In genomic region chr2:39142357-39142948, GRCm38 (mm10) we compare ENCODE assay signal across 14 mouse cellular contexts. TPM values are rescaled to one million over a fixed set of nuclear protein-coding genes. Genes with fewer than 3 reads are reported as not detected.
DNase-seq lines count a peak whose midpoint lies in the region; ATAC-seq and TF ChIP-seq lines count a peak whose summit lies in the region.
"Had no signal": no experiment of that assay in that cellular context is flagged by ENCODE, and none has a peak within 500 bp of the region (broad histone marks: within the 10 kb centered on the region; RNA-seq: fewer than 3 reads in every experiment).

No protein-coding gene starts in this region.

- ATAC-seq in hindbrain, postnatal 0 days, result no peak
- ATAC-seq in liver, postnatal 0 days, result no peak

- WGBS in hindbrain, postnatal 0 days, result 50% methylated on average over 3 of the region's 3 CpGs
- 91% methylated on average over 3 of the region's 3 CpGs for WGBS in hindbrain, embryonic 10.5 days
- 78% methylated on average over 3 of the region's 3 CpGs for WGBS in liver, postnatal 0 days (ENCODE audit: insufficient replicate concordance)

- peak; percentile 9 for DNase-seq in hindbrain, postnatal 0 days (ENCODE audit: low spot score)
- no peak for DNase-seq in hindbrain, embryonic 10.5 days (ENCODE audit: low spot score)
- DNase-seq in brain, embryonic 18.5 days (ENCODE audit: low read depth, low spot score), result peak; percentile 37
- peak; percentile 30 for DNase-seq in layer of hippocampus, adult 9-10 months (ENCODE audit: low spot score)
- DNase-seq in right cerebral cortex, postnatal 10 days (ENCODE audit: low spot score in 2 of 2), result peak; percentile 59 to 80
- DNase-seq in adrenal gland, postnatal 10 days, result no peak
- no peak for DNase-seq in heart, postnatal 4 days
- DNase-seq in liver, postnatal 0 days, result no peak
- DNase-seq: kidney, adult 18-20 months; liver; midbrain, embryonic 14.5 days had no signal

- no peak overlapping the region for H3K27ac ChIP-seq in hindbrain, postnatal 0 days
- H3K27ac ChIP-seq in hindbrain, embryonic 10.5 days, result no peak overlapping the region
- no peak overlapping the region for H3K27ac ChIP-seq in liver, postnatal 0 days (ENCODE audit: low read depth)
- H3K27ac ChIP-seq: hindbrain, embryonic 13.5 days; lung, embryonic 15.5 days; neural tube, embryonic 12.5 days had no signal

- TF ChIP-seq CTCF in hindbrain, postnatal 0 days (IDR thresholded peaks at IDR 0.05; ENCODE audit: low read depth), result no peak
- no peak for TF ChIP-seq CTCF in liver, postnatal 0 days (IDR thresholded peaks at IDR 0.05; ENCODE audit: low read depth)

- no peak for TF ChIP-seq EP300 in liver, postnatal 0 days (IDR thresholded peaks at IDR 0.05; ENCODE audit: low read depth)

- no peaks in the 10 kb centered on the region for H3K4me1 ChIP-seq in hindbrain, postnatal 0 days (ENCODE audit: insufficient read depth, low read length)
- no peaks in the 10 kb centered on the region for H3K4me1 ChIP-seq in hindbrain, embryonic 10.5 days (replicated peaks)
- H3K4me1 ChIP-seq in liver, postnatal 0 days (ENCODE audit: insufficient read depth), result no peaks in the 10 kb centered on the region
- H3K4me1 ChIP-seq: hindbrain, embryonic 13.5 days; lung, embryonic 15.5 days; neural tube, embryonic 12.5 days had no signal

- 0 out of 2 replicates have a peak, but pooled peaks cover 5% of the 10 kb centered on the region for H3K36me3 ChIP-seq in hindbrain, postnatal 0 days (ENCODE audit: insufficient read depth, low read length)
- no peaks in the 10 kb centered on the region; the same call in 1 of the 2 replicates for H3K36me3 ChIP-seq in hindbrain, embryonic 10.5 days
- H3K36me3 ChIP-seq in liver, postnatal 0 days (replicated peaks; ENCODE audit: insufficient read depth, low read length), result no peaks in the 10 kb centered on the region
- H3K36me3 ChIP-seq: lung, embryonic 15.5 days; neural tube, embryonic 12.5 days had no signal

- H3K27me3 ChIP-seq in hindbrain, postnatal 0 days (ENCODE audit: insufficient read depth, low read length), result no peaks in the 10 kb centered on the region
- H3K27me3 ChIP-seq in hindbrain, embryonic 10.5 days (ENCODE audit: insufficient read depth, poor library complexity, severe bottlenecking), result no peaks in the 10 kb centered on the region
- H3K27me3 ChIP-seq in liver, postnatal 0 days (ENCODE audit: insufficient read depth, low read length), result no peaks in the 10 kb centered on the region
- H3K27me3 ChIP-seq: hindbrain, embryonic 13.5 days; lung, embryonic 15.5 days; neural tube, embryonic 12.5 days had no signal

- H3K9ac ChIP-seq in hindbrain, postnatal 0 days (replicated peaks; ENCODE audit: low read length), result no peak overlapping the region
- no peak overlapping the region for H3K9ac ChIP-seq in liver, postnatal 0 days (replicated peaks)
- H3K9ac ChIP-seq: hindbrain, embryonic 13.5 days; lung, embryonic 15.5 days; neural tube, embryonic 12.5 days had no signal

- no peaks in the 10 kb centered on the region for H3K9me3 ChIP-seq in hindbrain, postnatal 0 days (ENCODE audit: low read length)
- no peaks in the 10 kb centered on the region for H3K9me3 ChIP-seq in hindbrain, embryonic 10.5 days
- H3K9me3 ChIP-seq in liver, postnatal 0 days (ENCODE audit: low read length), result 0 out of 2 replicates have a peak, but pooled peaks cover 2% of the 10 kb centered on the region
- H3K9me3 ChIP-seq: hindbrain, embryonic 13.5 days; lung, embryonic 15.5 days; neural tube, embryonic 12.5 days had no signal

- H3K4me3 ChIP-seq in hindbrain, postnatal 0 days (ENCODE audit: low read length), result no peak overlapping the region
- H3K4me3 ChIP-seq in hindbrain, embryonic 10.5 days, result no peak overlapping the region
- no peak overlapping the region for H3K4me3 ChIP-seq in liver, postnatal 0 days (ENCODE audit: low read depth, low read length)
- H3K4me3 ChIP-seq: hindbrain, embryonic 13.5 days; lung, embryonic 15.5 days; neural tube, embryonic 12.5 days had no signal

- no peak overlapping the region for H3K4me2 ChIP-seq in hindbrain, postnatal 0 days (ENCODE audit: low read depth, low read length)
- no peak overlapping the region for H3K4me2 ChIP-seq in liver, postnatal 0 days (ENCODE audit: low read depth, low read length)
- H3K4me2 ChIP-seq: hindbrain, embryonic 13.5 days; lung, embryonic 15.5 days; neural tube, embryonic 12.5 days had no signal

RNA-seq across cellular contexts. Expression of gene Scai, which starts 48.1 kb away (rescaled TPM):
- 67.1 and 124 TPM in 2 replicates for total RNA-seq in hindbrain, postnatal 0 days (2014; rRNA removed)
- polyA plus RNA-seq in hindbrain, postnatal 0 days (2015; fragmentation: Nextera tagmentation; extraction: Ambion mirVana), result 13.8 and 14.5 TPM in 2 replicates
- polyA plus RNA-seq in hindbrain, embryonic 10.5 days (2016; fragmentation: Nextera tagmentation; extraction: Ambion mirVana), result 8.9 and 11.0 TPM in 2 replicates
- total RNA-seq in adrenal gland, postnatal 10 days (2021), result 10 to 100 TPM in 1 of 2 experiments, 1 to 10 TPM in 1; 9.5 to 14.4 TPM
- 10 to 100 TPM; 11.1 to 11.4 TPM for total RNA-seq in heart, postnatal 4 days (2021)
- 0.56 and 0.70 TPM in 2 replicates for polyA plus RNA-seq in liver, postnatal 0 days (2015; fragmentation: Nextera tagmentation; extraction: Ambion mirVana)

Comparison
In these comparisons a context has a peak if more than half of its experiments do, and no peak if none do; other contexts are left out.
1. DNase-seq: peak in hindbrain, postnatal 0 days (single experiment), brain, embryonic 18.5 days (single experiment), layer of hippocampus, adult 9-10 months (single experiment) and right cerebral cortex, postnatal 10 days (2 of 2); none in hindbrain, embryonic 10.5 days (single experiment), adrenal gland, postnatal 10 days (single experiment), heart, postnatal 4 days (single experiment) and liver, postnatal 0 days (single experiment).